Mouse (Mus musculus): ENCODE results near the gene Hoxa5. TPM values are rescaled to one million over a fixed set of nuclear protein-coding genes. Genes with fewer than 3 reads are reported as not detected.

Gene Hoxa5
- polyA plus RNA-seq, 1 experiment from 2014 or later = 20.9 TPM

DNA sequence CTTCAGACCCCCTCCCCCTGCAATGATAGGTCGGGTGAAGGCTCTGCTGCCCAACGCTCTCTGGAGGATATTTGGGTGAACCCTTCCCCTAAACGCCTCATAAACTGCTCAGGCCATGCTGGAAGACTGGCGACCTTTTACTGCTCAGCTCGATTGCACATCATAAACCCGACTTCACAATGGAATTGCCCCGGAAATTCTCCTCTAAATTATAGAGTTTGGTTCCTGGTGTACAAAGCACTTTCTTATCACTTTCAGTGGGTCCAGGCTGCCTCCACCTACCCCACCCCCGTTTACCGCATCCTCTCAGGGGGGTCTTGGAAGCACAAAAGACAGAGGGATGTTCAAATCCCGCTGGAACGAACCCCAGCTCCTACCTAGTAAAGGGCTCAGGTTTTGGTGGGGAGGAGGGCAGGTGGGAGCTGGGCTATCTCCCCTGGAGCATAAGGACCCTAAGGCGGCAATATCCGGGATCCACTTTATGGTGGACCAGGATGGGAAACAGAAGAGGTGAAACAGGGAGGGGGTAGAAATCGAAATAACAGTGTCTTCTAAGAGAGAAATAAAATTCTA, 14.3 kb upstream of the Hoxa5 start:
- peak overlapping the region; percentile 98 for H3K9ac ChIP-seq (replicated peaks; ENCODE audit: low read depth, low read length)
- peak overlapping the region; percentile 99 for H3K4me2 ChIP-seq (ENCODE audit: low read depth, low read length)
- H3K36me3 ChIP-seq (ENCODE audit: control insufficient read depth, insufficient read depth, low read length) = no peaks in the 10 kb centered on the region
- H3K4me3 ChIP-seq (ENCODE audit: low read depth, low read length) = peak overlapping the region; percentile 88
- no peaks in the 10 kb centered on the region for H3K9me3 ChIP-seq (ENCODE audit: control insufficient read depth, low read length)
- peak overlapping the region; percentile 99 for H3K27ac ChIP-seq (ENCODE audit: low read depth, low read length)
- peaks cover 36% of the 10 kb centered on the region for H3K4me1 ChIP-seq (ENCODE audit: control insufficient read depth, insufficient read depth, low read length)
- 3% methylated on average over 14 of the region's 14 CpGs for WGBS
- no peaks in the 10 kb centered on the region for H3K27me3 ChIP-seq (ENCODE audit: control insufficient read depth, insufficient read depth, low read length)
- ATAC-seq (ENCODE audit: low read depth) = no peak

GRCm38 (mm10) chr6:52217895-52218642, 13.7 kb upstream of the Hoxa5 start:
- Histone ChIP-seq H3K4me3 (ENCODE audit: low read depth, low read length) (peak overlapping the region; percentile 88), H3K9ac (replicated peaks; ENCODE audit: low read depth, low read length) (peak overlapping the region; percentile 98), H3K36me3 (ENCODE audit: control insufficient read depth, insufficient read depth, low read length) (no peaks in the 10 kb centered on the region), H3K27ac (ENCODE audit: low read depth, low read length) (peak overlapping the region; percentile 99), H3K4me2 (ENCODE audit: low read depth, low read length) (peak overlapping the region; percentile 99), H3K4me1 (ENCODE audit: control insufficient read depth, insufficient read depth, low read length) (peaks cover 36% of the 10 kb centered on the region), H3K9me3 (ENCODE audit: control insufficient read depth, low read length) (no peaks in the 10 kb centered on the region), H3K27me3 (ENCODE audit: control insufficient read depth, insufficient read depth, low read length) (no peaks in the 10 kb centered on the region)
- WGBS = 3% methylated on average over 23 of the region's 23 CpGs
- no peak for ATAC-seq (ENCODE audit: low read depth)

DNA sequence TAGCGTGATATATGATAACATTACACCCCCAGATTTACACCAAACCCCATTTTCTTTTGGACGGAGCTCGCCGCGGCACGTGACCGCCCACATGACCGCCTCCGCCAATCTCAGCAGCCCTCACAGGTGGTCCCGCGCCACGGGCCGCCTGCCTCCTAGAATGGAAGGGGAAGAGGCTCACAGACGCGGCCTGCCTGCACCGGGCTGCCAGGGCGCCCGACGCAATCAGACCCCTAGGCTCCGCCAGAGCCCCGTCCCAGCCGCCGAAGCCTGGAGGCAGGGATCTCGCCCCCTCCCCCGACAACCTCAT, 13.0 kb upstream of the Hoxa5 start:
- under 1% methylated on average over 24 of the region's 25 CpGs for whole genome bisulfite sequencing
- Histone ChIP-seq H3K9me3 (ENCODE audit: control insufficient read depth, low read length) (no peaks in the 10 kb centered on the region), H3K4me1 (ENCODE audit: control insufficient read depth, insufficient read depth, low read length) (peaks cover 36% of the 10 kb centered on the region), H3K9ac (replicated peaks; ENCODE audit: low read depth, low read length) (peak overlapping the region; percentile 98), H3K4me2 (ENCODE audit: low read depth, low read length) (peak overlapping the region; percentile 99), H3K4me3 (ENCODE audit: low read depth, low read length) (peak overlapping the region; percentile 88), H3K27me3 (ENCODE audit: control insufficient read depth, insufficient read depth, low read length) (no peaks in the 10 kb centered on the region), H3K27ac (ENCODE audit: low read depth, low read length) (peak overlapping the region; percentile 99), H3K36me3 (ENCODE audit: control insufficient read depth, insufficient read depth, low read length) (no peaks in the 10 kb centered on the region)
- ATAC-seq (ENCODE audit: low read depth) = peak; percentile 79

DNA sequence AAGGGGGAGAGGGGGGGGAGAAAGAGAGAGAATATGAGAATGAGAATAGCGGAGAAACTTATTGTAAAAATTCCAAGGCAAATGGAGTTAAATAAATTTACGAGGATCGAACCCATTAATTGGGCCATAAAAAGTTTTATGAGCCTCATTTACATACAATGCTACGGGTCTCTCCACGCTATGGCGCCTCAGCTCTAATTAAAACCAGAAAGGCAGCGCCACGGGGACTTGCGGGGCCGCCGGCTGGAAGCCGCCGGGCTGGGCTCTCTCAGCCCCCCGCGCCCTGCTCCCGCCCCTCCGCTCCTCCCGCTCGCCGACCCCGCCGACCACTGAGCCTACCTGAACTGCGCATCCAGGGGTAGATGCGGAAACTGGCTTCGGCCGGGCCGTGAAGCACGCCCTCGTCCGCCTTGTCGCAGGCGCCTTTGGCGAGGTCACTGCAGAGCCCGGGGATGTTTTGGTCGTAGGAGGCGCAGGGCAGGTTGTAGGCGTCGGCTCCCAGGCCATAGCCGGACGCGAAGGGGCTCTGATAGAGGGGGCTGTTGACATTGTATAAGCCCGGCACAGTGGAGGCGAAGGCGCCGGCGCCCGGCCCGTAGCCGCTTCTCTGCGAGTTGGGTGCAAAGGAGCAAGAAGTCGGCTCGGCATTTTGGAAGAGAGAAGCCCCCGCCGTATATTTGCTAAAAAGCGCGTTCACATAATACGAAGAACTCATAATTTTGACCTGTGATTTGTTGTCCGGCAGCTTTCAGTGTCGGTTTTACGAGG, 12.5 kb upstream of the Hoxa5 start:
- Histone ChIP-seq H3K4me3 (ENCODE audit: low read depth, low read length) (peak overlapping the region; percentile 88), H3K4me2 (ENCODE audit: low read depth, low read length) (peak overlapping the region; percentile 99), H3K36me3 (ENCODE audit: control insufficient read depth, insufficient read depth, low read length) (no peaks in the 10 kb centered on the region), H3K9me3 (ENCODE audit: control insufficient read depth, low read length) (no peaks in the 10 kb centered on the region), H3K27me3 (ENCODE audit: control insufficient read depth, insufficient read depth, low read length) (no peaks in the 10 kb centered on the region), H3K27ac (ENCODE audit: low read depth, low read length) (peak overlapping the region; percentile 99), H3K9ac (replicated peaks; ENCODE audit: low read depth, low read length) (peak overlapping the region; percentile 98), H3K4me1 (ENCODE audit: control insufficient read depth, insufficient read depth, low read length) (peaks cover 36% of the 10 kb centered on the region)
- WGBS = under 1% methylated on average over 60 of the region's 60 CpGs
- peak; percentile 15 for ATAC-seq (ENCODE audit: low read depth)

- under 1% methylated on average over 30 of the region's 30 CpGs for WGBS
- Histone ChIP-seq H3K9ac (replicated peaks; ENCODE audit: low read depth, low read length) (peak overlapping the region; percentile 98), H3K27me3 (ENCODE audit: control insufficient read depth, insufficient read depth, low read length) (no peaks in the 10 kb centered on the region), H3K9me3 (ENCODE audit: control insufficient read depth, low read length) (no peaks in the 10 kb centered on the region), H3K36me3 (ENCODE audit: control insufficient read depth, insufficient read depth, low read length) (no peaks in the 10 kb centered on the region), H3K4me1 (ENCODE audit: control insufficient read depth, insufficient read depth, low read length) (peaks cover 36% of the 10 kb centered on the region), H3K4me3 (ENCODE audit: low read depth, low read length) (peak overlapping the region; percentile 88), H3K4me2 (ENCODE audit: low read depth, low read length) (peak overlapping the region; percentile 99), H3K27ac (ENCODE audit: low read depth, low read length) (peak overlapping the region; percentile 99)
- no peak for ATAC-seq (ENCODE audit: low read depth)
These were observed 11.6 kb upstream of the Hoxa5 start for GRCm38 (mm10) chr6:52215771-52216535.

- Histone ChIP-seq H3K9ac (replicated peaks; ENCODE audit: low read depth, low read length) (peak overlapping the region; percentile 98), H3K4me1 (ENCODE audit: control insufficient read depth, insufficient read depth, low read length) (peaks cover 36% of the 10 kb centered on the region), H3K27ac (ENCODE audit: low read depth, low read length) (peak overlapping the region; percentile 99)
These were observed 10.7 kb upstream of the Hoxa5 start for GRCm38 (mm10) chr6:52215070-52215469.

DNA sequence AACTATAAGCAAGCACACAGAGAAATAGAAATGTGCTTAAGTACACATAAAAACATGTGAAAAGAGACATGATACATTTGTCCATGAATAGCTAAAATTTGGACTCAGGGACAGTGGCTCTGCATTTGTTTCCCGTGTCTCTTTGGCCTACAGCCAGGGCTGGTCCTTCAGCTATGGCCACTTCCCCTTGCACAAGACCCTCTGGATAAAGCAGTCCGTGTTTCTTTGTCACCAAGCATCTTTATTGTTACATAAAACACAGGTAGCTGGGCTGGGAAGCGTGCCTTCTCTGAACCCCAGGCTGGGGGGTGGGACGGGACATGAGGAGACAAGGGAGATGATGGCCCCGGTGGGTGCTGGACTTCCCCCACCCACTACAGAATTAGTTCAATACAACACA, 9.9 kb upstream of the Hoxa5 start:
- WGBS = 11% methylated on average over 5 of the region's 5 CpGs
- H3K27me3 ChIP-seq (ENCODE audit: control insufficient read depth, insufficient read depth, low read length) = no peaks in the 10 kb centered on the region
- peak overlapping the region; percentile 99 for H3K27ac ChIP-seq (ENCODE audit: low read depth, low read length)
- peaks cover 35% of the 10 kb centered on the region for H3K4me1 ChIP-seq (ENCODE audit: control insufficient read depth, insufficient read depth, low read length)
- H3K4me3 ChIP-seq (ENCODE audit: low read depth, low read length) = peak overlapping the region; percentile 88
- no peaks in the 10 kb centered on the region for H3K36me3 ChIP-seq (ENCODE audit: control insufficient read depth, insufficient read depth, low read length)
- no peak for ATAC-seq (ENCODE audit: low read depth)
- no peaks in the 10 kb centered on the region for H3K9me3 ChIP-seq (ENCODE audit: control insufficient read depth, low read length)
- peak overlapping the region; percentile 99 for H3K4me2 ChIP-seq (ENCODE audit: low read depth, low read length)
- H3K9ac ChIP-seq (replicated peaks; ENCODE audit: low read depth, low read length) = peak overlapping the region; percentile 98

More at GRCm38 (mm10) chr6:52215070-52215469, 10.7 kb upstream of the Hoxa5 start:
- Histone ChIP-seq H3K27me3 (ENCODE audit: control insufficient read depth, insufficient read depth, low read length) (no peaks in the 10 kb centered on the region), H3K4me3 (ENCODE audit: low read depth, low read length) (peak overlapping the region; percentile 88), H3K36me3 (ENCODE audit: control insufficient read depth, insufficient read depth, low read length) (no peaks in the 10 kb centered on the region), H3K4me2 (ENCODE audit: low read depth, low read length) (peak overlapping the region; percentile 99), H3K9me3 (ENCODE audit: control insufficient read depth, low read length) (no peaks in the 10 kb centered on the region)
- WGBS = 6% methylated on average over 3 of the region's 3 CpGs
- ATAC-seq (ENCODE audit: low read depth) = no peak

DNA sequence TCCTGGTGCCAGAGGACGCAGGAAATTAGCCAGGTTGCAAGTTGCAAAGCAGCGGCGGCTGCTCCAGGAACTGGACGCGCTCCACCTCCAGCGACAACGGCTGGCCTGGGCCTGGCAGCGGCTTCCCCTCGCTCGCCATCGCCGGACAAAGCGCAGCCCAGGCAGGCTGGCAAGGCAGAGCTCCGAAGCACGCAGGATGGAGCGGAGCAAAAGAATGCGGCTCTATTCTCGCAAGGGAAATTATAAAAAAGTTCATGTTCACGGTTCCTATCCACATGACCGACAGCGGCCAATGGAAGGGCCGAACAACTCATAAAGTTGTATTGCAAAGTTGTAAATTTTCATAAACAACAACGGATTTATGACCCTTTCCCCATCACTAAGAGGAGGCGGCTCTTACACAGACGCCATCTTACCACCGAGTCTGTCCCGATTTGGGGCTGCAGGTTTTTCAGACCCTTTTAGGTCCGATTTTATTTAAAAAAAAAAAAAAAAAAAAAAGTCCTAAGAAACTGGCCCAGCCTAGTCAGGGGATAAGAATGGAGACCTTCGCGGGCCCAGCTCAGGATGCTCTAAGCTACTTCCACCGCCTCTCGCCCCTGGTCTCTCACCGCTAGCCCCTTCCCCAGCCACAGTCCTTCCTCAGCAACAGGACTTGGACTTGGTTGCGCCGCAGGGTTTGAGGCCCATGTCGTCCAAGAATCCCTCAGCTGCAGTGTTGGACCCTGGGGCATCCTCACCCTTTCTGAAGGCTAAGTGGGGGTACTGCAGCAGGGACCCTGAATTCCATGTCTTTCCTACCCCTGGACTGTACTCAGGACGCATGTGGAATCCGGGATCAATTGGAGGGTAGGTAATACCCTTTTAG, 9.0 kb upstream of the Hoxa5 start, which contains the start of the genes Hoxa3 and Gm28308:
Gene Hoxa3, minus strand, starts transcription at position 218 of the 868 bp plus-strand sequence.
Gene Gm28308, minus strand, starts transcription at position 221 of the 868 bp plus-strand sequence.
- H3K4me3 ChIP-seq (ENCODE audit: low read depth, low read length) = peak within 1 kb of the TSS; percentile 88
- ATAC-seq (ENCODE audit: low read depth) = peak; percentile 76
- H3K36me3 ChIP-seq (ENCODE audit: control insufficient read depth, insufficient read depth, low read length) = no peaks in the 10 kb centered on the region
- peak within 1 kb of the TSS; percentile 99 for H3K4me2 ChIP-seq (ENCODE audit: low read depth, low read length)
- peak within 1 kb of the TSS; percentile 99 for H3K27ac ChIP-seq (ENCODE audit: low read depth, low read length)
- H3K9me3 ChIP-seq (ENCODE audit: control insufficient read depth, low read length) = no peaks in the 10 kb centered on the region
- WGBS = 2% methylated on average over 38 of the region's 38 CpGs
- peak within 1 kb of the TSS; percentile 98 for H3K9ac ChIP-seq (replicated peaks; ENCODE audit: low read depth, low read length)
- no peaks in the 10 kb centered on the region for H3K27me3 ChIP-seq (ENCODE audit: control insufficient read depth, insufficient read depth, low read length)
- peaks cover 30% of the 10 kb centered on the region for H3K4me1 ChIP-seq (ENCODE audit: control insufficient read depth, insufficient read depth, low read length)
